Mouse (Mus musculus) E14TG2a.4 (cell line): ENCODE data around the gene Il34.

ENCODE experiments used
- H3K27me3 ChIP-seq: 2 replicates; pipeline ENCODE4 v1.6.1; 2014; ENCODE audit warnings: low read length, control low read depth; ENCODE audit not compliant: insufficient read depth
- H3K36me3 ChIP-seq: 2 replicates; pipeline ENCODE4 v1.6.1; 2014; ENCODE audit warnings: low read length, control low read depth; ENCODE audit not compliant: insufficient read depth
- H3K4me1 ChIP-seq: replicated peaks from 2 replicates; pipeline ENCODE4 v1.6.1; 2014; ENCODE audit warnings: low read depth, low read length, control low read depth
- H3K4me3 ChIP-seq: replicated peaks from 2 replicates; pipeline ENCODE4 v1.5.1; 2014; ENCODE audit warnings: mild to moderate bottlenecking, low read length
- H3K9me3 ChIP-seq: 2 replicates; pipeline ENCODE4 v1.6.1; 2014; ENCODE audit warnings: low read length, control low read depth
- CTCF ChIP-seq: conservative IDR thresholded peaks from 2 replicates; pipeline ENCODE4 v1.5.1; 2014; ENCODE audit warnings: low read length
- NANOG ChIP-seq: IDR thresholded peaks from 2 replicates; pipeline ENCODE4 v1.6.1; 2014; ENCODE audit warnings: borderline replicate concordance, low read length, mixed read lengths
- POU5F1 ChIP-seq: IDR thresholded peaks from 2 replicates; pipeline ENCODE4 v1.6.1; 2014; ENCODE audit warnings: low read length, borderline replicate concordance

Il34 gene

GRCm38 (mm10) chr8:110761185-110761584 lies 44.5 kb downstream of the Il34 start:
- H3K36me3 ChIP-seq = no peaks in the 10 kb centered on the region
- H3K9me3 ChIP-seq = no peaks in the 10 kb centered on the region
- peak overlapping the region; percentile 56 for H3K4me3 ChIP-seq
- no peaks in the 10 kb centered on the region for H3K27me3 ChIP-seq
- peaks cover 74% of the 10 kb centered on the region for H3K4me1 ChIP-seq
- TF ChIP-seq CTCF (no peak), NANOG (no peak), POU5F1 (no peak)

- H3K9me3 ChIP-seq = no peaks in the 10 kb centered on the region
- no peaks in the 10 kb centered on the region for H3K27me3 ChIP-seq
- H3K4me1 ChIP-seq = peaks cover 80% of the 10 kb centered on the region
- no peaks in the 10 kb centered on the region for H3K36me3 ChIP-seq
- TF ChIP-seq POU5F1 (no peak), CTCF (no peak), NANOG (no peak)
- peak overlapping the region; percentile 56 for H3K4me3 ChIP-seq
Observed at GRCm38 (mm10) chr8:110760280-110760940, 45.3 kb downstream of the Il34 start.

GRCm38 (mm10) chr8:110756196-110756595 lies 49.5 kb downstream of the Il34 start:
- no peaks in the 10 kb centered on the region for H3K27me3 ChIP-seq
- TF ChIP-seq CTCF (no peak), POU5F1 (no peak)
- peak overlapping the region; percentile 64 for H3K4me3 ChIP-seq
- no peaks in the 10 kb centered on the region for H3K36me3 ChIP-seq
- H3K4me1 ChIP-seq = peaks cover 98% of the 10 kb centered on the region
- H3K9me3 ChIP-seq = no peaks in the 10 kb centered on the region

GRCm38 (mm10) chr8:110755511-110756170 lies 50.1 kb downstream of the Il34 start:
- TF ChIP-seq NANOG (no peak), CTCF (no peak), POU5F1 (no peak)
- peaks cover 98% of the 10 kb centered on the region for H3K4me1 ChIP-seq
- peak overlapping the region; percentile 64 for H3K4me3 ChIP-seq
- H3K9me3 ChIP-seq = no peaks in the 10 kb centered on the region
- H3K27me3 ChIP-seq = no peaks in the 10 kb centered on the region
- no peaks in the 10 kb centered on the region for H3K36me3 ChIP-seq

- H3K36me3 ChIP-seq = no peaks in the 10 kb centered on the region
- TF ChIP-seq CTCF = no peak
- no peak for TF ChIP-seq NANOG
- TF ChIP-seq POU5F1 = no peak
- H3K9me3 ChIP-seq = no peaks in the 10 kb centered on the region
- peaks cover 92% of the 10 kb centered on the region for H3K4me1 ChIP-seq
- H3K4me3 ChIP-seq = peak overlapping the region; percentile 64
- no peaks in the 10 kb centered on the region for H3K27me3 ChIP-seq
Observed at GRCm38 (mm10) chr8:110754713-110755112, 51.0 kb downstream of the Il34 start.

GRCm38 (mm10) chr8:110751490-110751889 lies 54.2 kb downstream of the Il34 start:
- TF ChIP-seq POU5F1 (no peak), CTCF (no peak), NANOG (no peak)
- peaks cover 61% of the 10 kb centered on the region for H3K4me1 ChIP-seq
- no peaks in the 10 kb centered on the region for H3K27me3 ChIP-seq
- no peaks in the 10 kb centered on the region for H3K9me3 ChIP-seq
- H3K36me3 ChIP-seq = no peaks in the 10 kb centered on the region
- no peak overlapping the region for H3K4me3 ChIP-seq

GRCm38 (mm10) chr8:110750269-110750668 lies 55.5 kb downstream of the Il34 start:
- Histone ChIP-seq H3K36me3 (no peaks in the 10 kb centered on the region), H3K4me1 (peaks cover 49% of the 10 kb centered on the region), H3K9me3 (no peaks in the 10 kb centered on the region), H3K4me3 (no peak overlapping the region), H3K27me3 (no peaks in the 10 kb centered on the region)
- TF ChIP-seq CTCF (no peak), POU5F1 (no peak), NANOG (no peak)

GRCm38 (mm10) chr8:110749500-110750170 lies 56.1 kb downstream of the Il34 start:
- TF ChIP-seq CTCF (peak; percentile 90), POU5F1 (no peak)
- H3K27me3 ChIP-seq = no peaks in the 10 kb centered on the region
- no peaks in the 10 kb centered on the region for H3K9me3 ChIP-seq
- no peaks in the 10 kb centered on the region for H3K36me3 ChIP-seq
- H3K4me3 ChIP-seq = no peak overlapping the region
- peaks cover 42% of the 10 kb centered on the region for H3K4me1 ChIP-seq
